Mouse (Mus musculus): Measurements from ENCODE around the gene Mvp. TPM values are rescaled to one million over a fixed set of nuclear protein-coding genes. Genes with fewer than 3 reads are reported as not detected.

Mvp gene
- 23.4 and 28.5 TPM in 2 replicates for total RNA-seq (2014; rRNA removed)
- polyA plus RNA-seq (2012; rRNA removed): 26.3 and 39.4 TPM in 2 replicates

- peak; percentile 74 for DNase-seq (ENCODE audit: extremely low read depth, low read depth, low spot score)
- 4% methylated on average over 11 of the region's 11 CpGs for WGBS
- Histone ChIP-seq H3K4me3 (ENCODE audit: insufficient read depth, low read depth, low read length) (peak within 1 kb of the TSS; percentile 55), H3K27ac (replicated peaks; ENCODE audit: insufficient read depth, low read depth, low read length) (peak within 1 kb of the TSS; percentile 79), H3K79me2 (ENCODE audit: control insufficient read depth, insufficient read depth, low read length) (peaks cover 16% of the 10 kb centered on the region; the same call in 1 of the 2 replicates), H3K36me3 (ENCODE audit: control insufficient read depth, insufficient read depth, low read length) (no peaks in the 10 kb centered on the region), H3K4me1 (ENCODE audit: control insufficient read depth, insufficient read depth, low read length) (peaks cover 33% of the 10 kb centered on the region), H3K9ac (ENCODE audit: low read depth, low read length) (peak within 1 kb of the TSS; percentile 70), H3K27me3 (ENCODE audit: control insufficient read depth, insufficient read depth, low read length) (no peaks in the 10 kb centered on the region)
- TF ChIP-seq POLR2A (IDR thresholded peaks at IDR 0.05; ENCODE audit: extremely low read depth, insufficient read depth, low read length) (0 out of 2 replicates have a peak, but pooled peaks have one; percentile 35), CTCF (IDR thresholded peaks at IDR 0.05; ENCODE audit: low read depth, low read length) (no peak)
Observed at GRCm38 (mm10) chr7:127014320-127014719, at the start of gene Mvp. Gene Mvp (minus strand): TSS chr7:127014621.

- Histone ChIP-seq H3K4me1 (ENCODE audit: control insufficient read depth, insufficient read depth, low read length) (no peaks in the 10 kb centered on the region), H3K4me3 (ENCODE audit: insufficient read depth, low read depth, low read length) (no peak overlapping the region), H3K79me2 (ENCODE audit: control insufficient read depth, insufficient read depth, low read length) (no peaks in the 10 kb centered on the region), H3K9ac (ENCODE audit: low read depth, low read length) (no peak overlapping the region), H3K27me3 (ENCODE audit: control insufficient read depth, insufficient read depth, low read length) (no peaks in the 10 kb centered on the region), H3K36me3 (ENCODE audit: control insufficient read depth, insufficient read depth, low read length) (no peaks in the 10 kb centered on the region), H3K27ac (replicated peaks; ENCODE audit: insufficient read depth, low read depth, low read length) (no peak overlapping the region)
- DNase-seq (ENCODE audit: extremely low read depth, low read depth, low spot score): no peak
- TF ChIP-seq POLR2A (IDR thresholded peaks at IDR 0.05; ENCODE audit: extremely low read depth, insufficient read depth, low read length) (no peak), CTCF (IDR thresholded peaks at IDR 0.05; ENCODE audit: low read depth, low read length) (0 out of 2 replicates have a peak, but pooled peaks have one; percentile 5)
- 70% methylated on average over 5 of the region's 5 CpGs for WGBS
Observed at GRCm38 (mm10) chr7:127055026-127055585, 40.7 kb upstream of the Mvp start.

GRCm38 (mm10) chr7:127041851-127042672 is 27.6 kb upstream of the Mvp start, which contains the start of gene Kif22:
Gene Kif22 (minus strand): TSS chr7:127042471.
- H3K27me3 ChIP-seq (ENCODE audit: control insufficient read depth, insufficient read depth, low read length): no peaks in the 10 kb centered on the region
- H3K27ac ChIP-seq (replicated peaks; ENCODE audit: insufficient read depth, low read depth, low read length): 0 out of 2 replicates have a peak within 1 kb of the TSS, but pooled peaks have one; percentile 20
- WGBS: under 1% methylated on average over 53 of the region's 53 CpGs
- H3K4me1 ChIP-seq (ENCODE audit: control insufficient read depth, insufficient read depth, low read length): peaks cover 3% of the 10 kb centered on the region
- no peaks in the 10 kb centered on the region for H3K79me2 ChIP-seq (ENCODE audit: control insufficient read depth, insufficient read depth, low read length)
- no peaks in the 10 kb centered on the region for H3K36me3 ChIP-seq (ENCODE audit: control insufficient read depth, insufficient read depth, low read length)
- peak; percentile 75 for DNase-seq (ENCODE audit: extremely low read depth, low read depth, low spot score)
- H3K9ac ChIP-seq (ENCODE audit: low read depth, low read length): peak within 1 kb of the TSS; percentile 80
- peak within 1 kb of the TSS; percentile 77 for H3K4me3 ChIP-seq (ENCODE audit: insufficient read depth, low read depth, low read length)
- TF ChIP-seq CTCF (IDR thresholded peaks at IDR 0.05; ENCODE audit: low read depth, low read length) (no peak), POLR2A (IDR thresholded peaks at IDR 0.05; ENCODE audit: extremely low read depth, insufficient read depth, low read length) (no peak)

GRCm38 (mm10) chr7:127031244-127031643 is 16.8 kb upstream of the Mvp start:
- TF ChIP-seq POLR2A (IDR thresholded peaks at IDR 0.05; ENCODE audit: extremely low read depth, insufficient read depth, low read length) (no peak), CTCF (IDR thresholded peaks at IDR 0.05; ENCODE audit: low read depth, low read length) (no peak)
- no peak overlapping the region for H3K27ac ChIP-seq (replicated peaks; ENCODE audit: insufficient read depth, low read depth, low read length)
- H3K9ac ChIP-seq (ENCODE audit: low read depth, low read length): no peak overlapping the region
- no peak overlapping the region for H3K4me3 ChIP-seq (ENCODE audit: insufficient read depth, low read depth, low read length)
- DNase-seq (ENCODE audit: extremely low read depth, low read depth, low spot score): no peak
- H3K79me2 ChIP-seq (ENCODE audit: control insufficient read depth, insufficient read depth, low read length): no peaks in the 10 kb centered on the region
- H3K4me1 ChIP-seq (ENCODE audit: control insufficient read depth, insufficient read depth, low read length): peaks cover 6% of the 10 kb centered on the region
- 81% methylated on average over 1 of the region's 1 CpGs for WGBS
- no peaks in the 10 kb centered on the region for H3K27me3 ChIP-seq (ENCODE audit: control insufficient read depth, insufficient read depth, low read length)
- H3K36me3 ChIP-seq (ENCODE audit: control insufficient read depth, insufficient read depth, low read length): no peaks in the 10 kb centered on the region

- Histone ChIP-seq H3K36me3 (ENCODE audit: control insufficient read depth, insufficient read depth, low read length) (no peaks in the 10 kb centered on the region), H3K27me3 (ENCODE audit: control insufficient read depth, insufficient read depth, low read length) (no peaks in the 10 kb centered on the region), H3K79me2 (ENCODE audit: control insufficient read depth, insufficient read depth, low read length) (no peaks in the 10 kb centered on the region), H3K27ac (replicated peaks; ENCODE audit: insufficient read depth, low read depth, low read length) (no peak overlapping the region), H3K4me3 (ENCODE audit: insufficient read depth, low read depth, low read length) (no peak overlapping the region), H3K9ac (ENCODE audit: low read depth, low read length) (no peak overlapping the region), H3K4me1 (ENCODE audit: control insufficient read depth, insufficient read depth, low read length) (peaks cover 6% of the 10 kb centered on the region)
- TF ChIP-seq CTCF (IDR thresholded peaks at IDR 0.05; ENCODE audit: low read depth, low read length): no peak
- no peak for TF ChIP-seq POLR2A (IDR thresholded peaks at IDR 0.05; ENCODE audit: extremely low read depth, insufficient read depth, low read length)
- WGBS: 98% methylated on average over 1 of the region's 1 CpGs
- no peak for DNase-seq (ENCODE audit: extremely low read depth, low read depth, low spot score)
Observed at GRCm38 (mm10) chr7:127030172-127030571, 15.8 kb upstream of the Mvp start.
